ENCODE assay signal across 33 mouse cellular contexts in the genomic region with DNA sequence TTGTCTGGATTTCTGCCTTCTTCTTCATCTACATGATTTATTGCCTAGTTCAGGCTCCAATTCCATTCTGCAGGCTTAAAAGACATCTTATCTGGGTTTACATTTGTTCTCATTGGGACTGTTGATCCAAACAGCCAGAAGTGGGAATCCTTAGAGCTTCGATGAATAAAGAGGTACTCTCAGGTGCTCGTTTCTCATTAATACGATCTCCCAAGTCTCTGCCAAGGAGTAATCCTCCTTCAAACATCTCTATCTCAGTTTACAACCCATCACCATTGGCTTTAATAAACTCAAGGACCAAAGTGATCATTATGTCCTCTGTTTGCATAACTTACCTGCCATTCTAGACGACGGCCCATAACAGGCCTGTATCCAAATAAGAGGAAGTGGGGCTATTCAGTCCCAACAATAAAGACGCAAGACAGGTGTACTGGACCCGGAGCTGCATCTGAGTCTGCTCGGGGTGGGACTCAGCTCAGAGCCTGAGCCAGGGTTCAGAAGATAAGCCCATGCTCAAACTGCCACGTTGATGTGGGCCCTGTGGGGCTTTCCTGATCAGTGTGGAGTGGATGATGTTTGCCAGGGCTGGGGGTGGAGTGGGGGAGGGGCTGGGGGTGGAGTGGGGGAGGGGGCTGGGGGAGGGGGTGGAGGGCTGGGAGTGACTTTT. TPM values are rescaled to one million over a fixed set of nuclear protein-coding genes. Genes with fewer than 3 reads are reported as not detected.
"Had no signal": no experiment of that assay in that cellular context is flagged by ENCODE, and none has a peak within 500 bp of the region (broad histone marks: within the 10 kb centered on the region; RNA-seq: fewer than 3 reads in every experiment).

No protein-coding gene starts in this region.

- H3K27me3 ChIP-seq: heart, embryonic 12.5 days; hindbrain, embryonic 12.5 days; kidney, embryonic 15.5 days; limb, embryonic 13.5 days; limb, embryonic 15.5 days; liver, embryonic 12.5 days had no signal

- H3K9ac ChIP-seq: heart, embryonic 12.5 days; hindbrain, embryonic 12.5 days; hindbrain, embryonic 14.5 days; kidney, embryonic 15.5 days; limb, embryonic 13.5 days; limb, embryonic 15.5 days; liver, embryonic 12.5 days; liver, embryonic 14.5 days had no signal

- H3K4me3 ChIP-seq: gastrocnemius, adult 2 months; heart, adult 2 months; heart, embryonic 10.5 days; heart, embryonic 12.5 days; hindbrain, embryonic 10.5 days; hindbrain, embryonic 12.5 days; kidney, embryonic 15.5 days; limb, embryonic 13.5 days; limb, embryonic 15.5 days; liver, embryonic 12.5 days had no signal

- H3K4me1 ChIP-seq: heart, embryonic 10.5 days; heart, embryonic 12.5 days; hindbrain, embryonic 12.5 days; kidney, embryonic 15.5 days; limb, embryonic 13.5 days; limb, embryonic 15.5 days; liver, embryonic 12.5 days had no signal

- H3K36me3 ChIP-seq: heart, embryonic 10.5 days; heart, embryonic 12.5 days; hindbrain, embryonic 10.5 days; hindbrain, embryonic 12.5 days; kidney, embryonic 15.5 days; limb, embryonic 13.5 days; limb, embryonic 15.5 days; liver, embryonic 12.5 days had no signal

- ATAC-seq: hindbrain, postnatal 0 days; liver, embryonic 12.5 days had no signal

- H3K4me2 ChIP-seq: heart, embryonic 12.5 days; hindbrain, embryonic 12.5 days; hindbrain, embryonic 14.5 days; kidney, embryonic 15.5 days; limb, embryonic 13.5 days; limb, embryonic 15.5 days; liver, embryonic 12.5 days had no signal

- DNase-seq: gastrocnemius, adult 2 months; gastrocnemius, postnatal 10 days; gastrocnemius, postnatal 25 days; heart, adult 2 months; heart, postnatal 10 days; heart, postnatal 4 days; kidney, adult 11 months; kidney, adult 2 months; kidney, adult 9 months; kidney, postnatal 14 days; kidney, postnatal 36 days; layer of hippocampus, adult 9-11 months; layer of hippocampus, postnatal 36 days; left cerebral cortex, postnatal 4 days had no signal

- H3K9me3 ChIP-seq: heart, embryonic 10.5 days; heart, embryonic 12.5 days; hindbrain, embryonic 10.5 days; hindbrain, embryonic 12.5 days; kidney, embryonic 15.5 days; limb, embryonic 13.5 days; limb, embryonic 15.5 days; liver, embryonic 12.5 days had no signal

- H3K27ac ChIP-seq: gastrocnemius, adult 2 months; heart, adult 2 months; heart, embryonic 10.5 days; hindbrain, embryonic 10.5 days; hindbrain, embryonic 12.5 days; hindbrain, embryonic 14.5 days; hindbrain, postnatal 0 days; kidney, embryonic 15.5 days; kidney, postnatal 0 days; limb, embryonic 13.5 days; limb, embryonic 15.5 days; liver, embryonic 12.5 days; liver, embryonic 14.5 days had no signal

RNA-seq across cellular contexts. Expression of a gene that starts 38.7 kb away (rescaled TPM):
- total RNA-seq: gastrocnemius, postnatal 10 days; gastrocnemius, postnatal 25 days; granulocyte monocyte progenitor cell, adult 5-6 weeks; heart, adult 2 months; heart, postnatal 10 days; heart, postnatal 25 days; heart, postnatal 4 days; hindbrain, postnatal 0 days; layer of hippocampus, adult 18-20 months; layer of hippocampus, adult 8-10 months; layer of hippocampus, postnatal 14 days; layer of hippocampus, postnatal 36 days; left cerebral cortex, adult 18-20 months; left cerebral cortex, postnatal 25 days; left cerebral cortex, postnatal 4 days had no signal
- polyA plus RNA-seq: hindbrain, embryonic 14.5 days had no signal
